Mouse (Mus musculus): ENCODE results near the gene Gm10309. TPM values are rescaled to one million over a fixed set of nuclear protein-coding genes. Genes with fewer than 3 reads are reported as not detected.

The Gm10309 gene
- total and polyA plus RNA-seq, 2 experiments: not detected

DNA sequence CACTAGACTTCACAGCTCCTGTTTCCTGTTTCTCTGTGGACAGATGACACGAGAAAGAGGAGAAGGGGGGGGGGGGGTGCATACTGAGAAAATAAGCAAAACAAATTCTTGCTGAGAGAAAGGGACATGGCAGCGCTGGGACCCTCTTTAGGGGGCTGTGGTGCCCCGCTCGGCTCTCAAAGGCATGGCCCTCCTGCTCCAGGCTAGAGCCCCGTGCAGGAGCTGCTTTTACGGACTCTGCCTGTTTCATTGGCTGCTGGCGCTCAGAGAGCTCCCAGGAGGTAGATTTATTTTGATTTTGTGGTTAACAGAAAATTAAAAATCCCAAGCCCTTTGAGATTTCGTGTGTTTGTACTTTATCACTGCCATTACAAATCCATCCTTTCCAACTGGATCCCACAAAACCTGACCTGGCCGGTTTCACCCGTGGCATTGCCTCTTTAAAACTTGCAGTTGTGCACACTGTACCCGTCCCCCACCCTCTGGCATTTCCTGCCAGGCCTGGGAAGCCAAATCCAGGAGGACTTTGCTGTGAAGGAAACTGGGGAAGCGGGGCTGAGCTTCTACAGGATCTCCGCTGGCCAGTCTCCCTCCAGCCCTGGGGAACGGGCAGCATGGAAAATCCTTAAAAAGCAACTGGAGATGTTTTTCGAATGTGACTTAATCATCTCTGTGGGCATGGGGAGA lies 5.5 kb downstream of the Gm10309 start:
- H3K27ac ChIP-seq (replicated peaks; ENCODE audit: insufficient read depth, low read depth, low read length): peak overlapping the region; percentile 64
- peaks cover 27% of the 10 kb centered on the region for H3K4me1 ChIP-seq (ENCODE audit: control insufficient read depth, insufficient read depth, low read length)
- no peak overlapping the region for H3K4me3 ChIP-seq (ENCODE audit: insufficient read depth, low read depth, low read length)
- H3K9ac ChIP-seq (ENCODE audit: low read depth, low read length): no peak overlapping the region
- no peaks in the 10 kb centered on the region for H3K36me3 ChIP-seq (ENCODE audit: control insufficient read depth, insufficient read depth, low read length)
- 77% methylated on average over 15 of the region's 15 CpGs for WGBS
- TF ChIP-seq CTCF (IDR thresholded peaks at IDR 0.05; ENCODE audit: low read depth, low read length): no peak
- no peak for TF ChIP-seq POLR2A (IDR thresholded peaks at IDR 0.05; ENCODE audit: extremely low read depth, insufficient read depth, low read length)
- no peaks in the 10 kb centered on the region for H3K79me2 ChIP-seq (ENCODE audit: control insufficient read depth, insufficient read depth, low read length)
- no peaks in the 10 kb centered on the region for H3K27me3 ChIP-seq (ENCODE audit: control insufficient read depth, insufficient read depth, low read length)
- DNase-seq (ENCODE audit: extremely low read depth, low read depth, low spot score): peak; percentile 40

GRCm38 (mm10) chr17:86497302-86497701 lies 7.7 kb downstream of the Gm10309 start:
- TF ChIP-seq CTCF (IDR thresholded peaks at IDR 0.05; ENCODE audit: low read depth, low read length): no peak
- TF ChIP-seq POLR2A (IDR thresholded peaks at IDR 0.05; ENCODE audit: extremely low read depth, insufficient read depth, low read length): no peak

GRCm38 (mm10) chr17:86496123-86496771 lies 8.8 kb downstream of the Gm10309 start:
- peak; percentile 96 for DNase-seq (ENCODE audit: extremely low read depth, low read depth, low spot score)
- peak overlapping the region; percentile 97 for H3K27ac ChIP-seq (replicated peaks; ENCODE audit: insufficient read depth, low read depth, low read length)

More at GRCm38 (mm10) chr17:86497302-86497701, 7.7 kb downstream of the Gm10309 start:
- H3K4me3 ChIP-seq (ENCODE audit: insufficient read depth, low read depth, low read length): no peak overlapping the region
- WGBS: 37% methylated on average over 4 of the region's 4 CpGs
- H3K9ac ChIP-seq (ENCODE audit: low read depth, low read length): peak overlapping the region; percentile 66
- H3K36me3 ChIP-seq (ENCODE audit: control insufficient read depth, insufficient read depth, low read length): no peaks in the 10 kb centered on the region
- peak overlapping the region; percentile 97 for H3K27ac ChIP-seq (replicated peaks; ENCODE audit: insufficient read depth, low read depth, low read length)
- H3K27me3 ChIP-seq (ENCODE audit: control insufficient read depth, insufficient read depth, low read length): no peaks in the 10 kb centered on the region
- H3K4me1 ChIP-seq (ENCODE audit: control insufficient read depth, insufficient read depth, low read length): peaks cover 21% of the 10 kb centered on the region
- peak; percentile 90 for DNase-seq (ENCODE audit: extremely low read depth, low read depth, low spot score)
- no peaks in the 10 kb centered on the region for H3K79me2 ChIP-seq (ENCODE audit: control insufficient read depth, insufficient read depth, low read length)

DNA sequence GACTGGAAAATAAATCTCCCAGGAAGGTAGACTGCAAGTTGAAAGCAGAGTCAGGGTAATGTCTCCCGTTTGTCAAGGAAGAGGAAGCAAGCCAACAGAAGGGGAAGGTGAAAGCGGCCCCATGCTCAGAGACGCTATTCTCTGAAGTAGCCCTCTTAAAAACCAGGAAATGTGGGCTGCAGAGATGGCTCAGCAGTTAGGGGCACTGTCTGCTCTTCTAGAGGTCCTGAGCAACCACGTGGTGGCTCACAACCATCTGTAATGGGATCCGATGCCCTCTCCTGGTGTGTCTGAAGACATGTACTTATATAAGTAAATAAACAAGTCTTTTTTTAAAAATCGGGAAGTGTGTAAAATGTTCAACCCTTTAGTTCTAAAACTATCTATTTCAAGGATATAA lies 10.1 kb downstream of the Gm10309 start:
- 54% methylated on average over 6 of the region's 6 CpGs for WGBS
- H3K9ac ChIP-seq (ENCODE audit: low read depth, low read length): no peak overlapping the region
- no peak overlapping the region for H3K4me3 ChIP-seq (ENCODE audit: insufficient read depth, low read depth, low read length)
- H3K27me3 ChIP-seq (ENCODE audit: control insufficient read depth, insufficient read depth, low read length): no peaks in the 10 kb centered on the region
- H3K4me1 ChIP-seq (ENCODE audit: control insufficient read depth, insufficient read depth, low read length): peaks cover 13% of the 10 kb centered on the region
- no peak for DNase-seq (ENCODE audit: extremely low read depth, low read depth, low spot score)
- TF ChIP-seq CTCF (IDR thresholded peaks at IDR 0.05; ENCODE audit: low read depth, low read length) (no peak), POLR2A (IDR thresholded peaks at IDR 0.05; ENCODE audit: extremely low read depth, insufficient read depth, low read length) (no peak)
- no peaks in the 10 kb centered on the region for H3K79me2 ChIP-seq (ENCODE audit: control insufficient read depth, insufficient read depth, low read length)
- H3K36me3 ChIP-seq (ENCODE audit: control insufficient read depth, insufficient read depth, low read length): no peaks in the 10 kb centered on the region; the same call in 1 of the 2 replicates
- H3K27ac ChIP-seq (replicated peaks; ENCODE audit: insufficient read depth, low read depth, low read length): no peak overlapping the region

More at GRCm38 (mm10) chr17:86496123-86496771, 8.8 kb downstream of the Gm10309 start:
- H3K27me3 ChIP-seq (ENCODE audit: control insufficient read depth, insufficient read depth, low read length): no peaks in the 10 kb centered on the region
- 34% methylated on average over 9 of the region's 9 CpGs for WGBS
- no peaks in the 10 kb centered on the region; the same call in 1 of the 2 replicates for H3K36me3 ChIP-seq (ENCODE audit: control insufficient read depth, insufficient read depth, low read length)
- no peaks in the 10 kb centered on the region for H3K79me2 ChIP-seq (ENCODE audit: control insufficient read depth, insufficient read depth, low read length)
- no peak for TF ChIP-seq POLR2A (IDR thresholded peaks at IDR 0.05; ENCODE audit: extremely low read depth, insufficient read depth, low read length)
- TF ChIP-seq CTCF (IDR thresholded peaks at IDR 0.05; ENCODE audit: low read depth, low read length): no peak
- H3K9ac ChIP-seq (ENCODE audit: low read depth, low read length): peak overlapping the region; percentile 40; the same call in 1 of the 2 replicates
- peaks cover 17% of the 10 kb centered on the region for H3K4me1 ChIP-seq (ENCODE audit: control insufficient read depth, insufficient read depth, low read length)
- H3K4me3 ChIP-seq (ENCODE audit: insufficient read depth, low read depth, low read length): no peak overlapping the region

- H3K4me1 ChIP-seq (ENCODE audit: control insufficient read depth, insufficient read depth, low read length): peaks cover 13% of the 10 kb centered on the region
- 47% methylated on average over 6 of the region's 6 CpGs for WGBS
- no peak overlapping the region for H3K9ac ChIP-seq (ENCODE audit: low read depth, low read length)
- H3K27me3 ChIP-seq (ENCODE audit: control insufficient read depth, insufficient read depth, low read length): no peaks in the 10 kb centered on the region
- peak; percentile 46 for DNase-seq (ENCODE audit: extremely low read depth, low read depth, low spot score)
- no peak for TF ChIP-seq POLR2A (IDR thresholded peaks at IDR 0.05; ENCODE audit: extremely low read depth, insufficient read depth, low read length)
- TF ChIP-seq CTCF (IDR thresholded peaks at IDR 0.05; ENCODE audit: low read depth, low read length): no peak
- H3K79me2 ChIP-seq (ENCODE audit: control insufficient read depth, insufficient read depth, low read length): no peaks in the 10 kb centered on the region
- H3K27ac ChIP-seq (replicated peaks; ENCODE audit: insufficient read depth, low read depth, low read length): 0 out of 2 replicates have a peak overlapping the region, but pooled peaks have one; percentile 24
- no peak overlapping the region for H3K4me3 ChIP-seq (ENCODE audit: insufficient read depth, low read depth, low read length)
- H3K36me3 ChIP-seq (ENCODE audit: control insufficient read depth, insufficient read depth, low read length): no peaks in the 10 kb centered on the region; the same call in 1 of the 2 replicates
Observed at GRCm38 (mm10) chr17:86494494-86494893, 10.5 kb downstream of the Gm10309 start.

All from liver, adult 2 months (tissue).